Mouse (Mus musculus): ENCODE data around the gene Fbxw4. TPM values are rescaled to one million over a fixed set of nuclear protein-coding genes. Genes with fewer than 3 reads are reported as not detected.

Fbxw4 gene
- polyA plus RNA-seq, 1 experiment = 47.7 TPM

- TF ChIP-seq CTCF (IDR thresholded peaks at IDR 0.05; ENCODE audit: borderline replicate concordance, extremely low read depth, insufficient read depth, insufficient read length) = no peak
- TF ChIP-seq POLR2A (IDR thresholded peaks at IDR 0.05; ENCODE audit: borderline replicate concordance, extremely low read depth, insufficient read depth, insufficient read length, poor library complexity, severe bottlenecking) = no peak
- no peak for DNase-seq (ENCODE audit: low read depth)
These were observed 126.5 kb downstream of the Fbxw4 start for GRCm38 (mm10) chr19:45533617-45534016.

GRCm38 (mm10) chr19:45531554-45531953 is 128.6 kb downstream of the Fbxw4 start:
- DNase-seq (ENCODE audit: low read depth) = no peak
- TF ChIP-seq POLR2A (IDR thresholded peaks at IDR 0.05; ENCODE audit: borderline replicate concordance, extremely low read depth, insufficient read depth, insufficient read length, poor library complexity, severe bottlenecking) = no peak
- no peak for TF ChIP-seq CTCF (IDR thresholded peaks at IDR 0.05; ENCODE audit: borderline replicate concordance, extremely low read depth, insufficient read depth, insufficient read length)

GRCm38 (mm10) chr19:45530200-45530995 is 129.7 kb downstream of the Fbxw4 start:
- DNase-seq (ENCODE audit: low read depth) = no peak
- TF ChIP-seq POLR2A (IDR thresholded peaks at IDR 0.05; ENCODE audit: borderline replicate concordance, extremely low read depth, insufficient read depth, insufficient read length, poor library complexity, severe bottlenecking) (no peak), CTCF (IDR thresholded peaks at IDR 0.05; ENCODE audit: borderline replicate concordance, extremely low read depth, insufficient read depth, insufficient read length) (no peak)

- DNase-seq (ENCODE audit: low read depth) = no peak
- TF ChIP-seq POLR2A (IDR thresholded peaks at IDR 0.05; ENCODE audit: borderline replicate concordance, extremely low read depth, insufficient read depth, insufficient read length, poor library complexity, severe bottlenecking) (no peak), CTCF (IDR thresholded peaks at IDR 0.05; ENCODE audit: borderline replicate concordance, extremely low read depth, insufficient read depth, insufficient read length) (no peak)
These were observed 130.8 kb downstream of the Fbxw4 start for GRCm38 (mm10) chr19:45529294-45529693.

Other genes with a start within 250 kb of the Fbxw4 start
- gene Poll, start 99.8 kb downstream of the Fbxw4 start, polyA plus RNA-seq (2012; rRNA removed) = 11.4 and 12.7 TPM in 2 replicates
- 18.8 and 24.1 TPM in 2 replicates for gene Gm17018, start 99.7 kb downstream of the Fbxw4 start, polyA plus RNA-seq (2012; rRNA removed)
- 1.8 and 2.0 TPM in 2 replicates for gene Fgf8, start 82.6 kb upstream of the Fbxw4 start, polyA plus RNA-seq (2012; rRNA removed)
- 50.0 and 70.1 TPM in 2 replicates for gene Npm3, start 89.3 kb upstream of the Fbxw4 start, polyA plus RNA-seq (2012; rRNA removed)
- 125 and 156 TPM in 2 replicates for gene Mgea5, start 123.5 kb upstream of the Fbxw4 start, polyA plus RNA-seq (2012; rRNA removed)
- gene Kcnip2, start 155.7 kb upstream of the Fbxw4 start, polyA plus RNA-seq (2012; rRNA removed) = 9.0 and 10.2 TPM in 2 replicates